Mouse (Mus musculus): ENCODE measurements around the gene 4933417A18Rik. TPM values are rescaled to one million over a fixed set of nuclear protein-coding genes. Genes with fewer than 3 reads are reported as not detected.
A peak's percentile ranks its signal among the peaks of the same experiment; 100 is the strongest.

Gene 4933417A18Rik
- polyA plus RNA-seq, 1 experiment: not detected

GRCm38 (mm10) chr13:34993983-34994811 lies 70.0 kb downstream of the 4933417A18Rik start:
- Histone ChIP-seq H3K4me1 (ENCODE audit: control insufficient read depth, insufficient read depth, low read length) (peaks cover 2% of the 10 kb centered on the region; the same call in 1 of the 2 replicates), H3K4me3 (ENCODE audit: insufficient read depth, low read depth, low read length) (peak overlapping the region; percentile 74), H3K27ac (ENCODE audit: insufficient read depth, low read depth, low read length) (peak overlapping the region; percentile 75)
- TF ChIP-seq CTCF (IDR thresholded peaks at IDR 0.05; ENCODE audit: insufficient read depth, low read depth, low read length) (no peak), POLR2A (IDR thresholded peaks at IDR 0.05; ENCODE audit: insufficient read depth, low read depth, low read length) (no peak)
- under 1% methylated on average over 33 of the region's 33 CpGs for WGBS

DNA sequence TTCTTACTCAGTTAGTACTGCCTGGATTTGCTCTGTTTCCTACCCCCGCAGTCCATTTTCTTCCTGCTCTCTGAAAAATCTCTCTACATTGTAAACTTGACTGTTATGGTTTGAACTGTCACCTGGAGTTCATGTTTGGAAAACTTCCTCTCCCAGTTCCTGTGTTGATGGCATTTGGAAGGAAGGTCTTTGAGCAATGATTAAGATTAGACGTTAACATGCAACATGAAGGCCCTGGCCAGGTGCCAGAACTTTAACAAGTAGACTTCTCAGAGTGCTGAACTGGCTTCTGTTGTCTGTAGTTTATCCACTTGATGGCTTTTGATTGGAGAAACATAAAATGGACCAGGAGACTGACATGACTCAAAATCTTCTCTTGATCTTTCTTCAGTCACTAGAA lies 71.7 kb downstream of the 4933417A18Rik start:
- H3K4me3 ChIP-seq (ENCODE audit: insufficient read depth, low read depth, low read length): no peak overlapping the region
- TF ChIP-seq CTCF (IDR thresholded peaks at IDR 0.05; ENCODE audit: insufficient read depth, low read depth, low read length) (no peak), POLR2A (IDR thresholded peaks at IDR 0.05; ENCODE audit: insufficient read depth, low read depth, low read length) (no peak)
- WGBS: 64% methylated on average over 2 of the region's 2 CpGs
- H3K4me1 ChIP-seq (ENCODE audit: control insufficient read depth, insufficient read depth, low read length): peaks cover 2% of the 10 kb centered on the region; the same call in 1 of the 2 replicates
- no peak overlapping the region for H3K27ac ChIP-seq (ENCODE audit: insufficient read depth, low read depth, low read length)

Other genes starting within 250 kb of the 4933417A18Rik start
- gene Fam50b, start 189.6 kb upstream of the 4933417A18Rik start, polyA plus RNA-seq (2012; ENCODE audit: insufficient read depth, insufficient read length, low replicate concordance, missing spikeins): not detected in 2 replicates
- gene Prpf4b, start 49.1 kb upstream of the 4933417A18Rik start, polyA plus RNA-seq (2012; ENCODE audit: insufficient read depth, insufficient read length, low replicate concordance, missing spikeins): 121 and 158 TPM in 2 replicates
- not detected in 2 replicates for gene Fam217a, start 99 bp upstream of the 4933417A18Rik start, polyA plus RNA-seq (2012; ENCODE audit: insufficient read depth, insufficient read length, low replicate concordance, missing spikeins)
- gene Eci3, start 39.4 kb downstream of the 4933417A18Rik start, polyA plus RNA-seq (2012; ENCODE audit: insufficient read depth, insufficient read length, low replicate concordance, missing spikeins): not detected in 2 replicates
- gene Eci2, start 102.7 kb downstream of the 4933417A18Rik start, polyA plus RNA-seq (2012; ENCODE audit: insufficient read depth, insufficient read length, low replicate concordance, missing spikeins): not detected in 2 replicates

Data from olfactory bulb, adult 2 months (tissue).